Mouse (Mus musculus) granulocyte monocyte progenitor cell, adult 5-6 weeks (primary cell): ENCODE measurements around the gene Eif4h. TPM values are rescaled to one million over a fixed set of nuclear protein-coding genes. Genes with fewer than 3 reads are reported as not detected.
"Not testable (repeated sequence)": the region's sequence is repeated elsewhere in the genome, so short reads cannot be mapped to it uniquely, and the experiment has no call there.

ENCODE experiments used
- ATAC-seq: replicated peaks from 2 replicates; pipeline ENCODE4 v1.8.0; 2016; ENCODE audit warnings: mild to moderate bottlenecking, moderate TSS enrichment, inconsistent platforms; ENCODE audit not compliant: poor library complexity, severe bottlenecking
- total RNA-seq, 2 experiments: library from RNA; stranded (forward) in 1 of 2; stranded (reverse) in 1 of 2; fragments of 200-712, 200-1000 nt in 1 of 2; fragments of >200 nt in 1 of 2; fragmentation: Nextera tagmentation in 1 of 2; gene quantifications; 2 replicates each; pipeline ENCODE4 v1.2.3; 2014 to 2017

Eif4h gene
- total RNA-seq, 2 experiments from 2014 or later: 226 to 300 TPM

GRCm38 (mm10) chr5:134650926-134651325 is 11.6 kb upstream of the Eif4h start:
- peak; percentile 93 for ATAC-seq

- ATAC-seq: not testable (repeated sequence)
Measured at GRCm38 (mm10) chr5:134648976-134649375, 9.7 kb upstream of the Eif4h start.

- ATAC-seq: no peak
Measured at GRCm38 (mm10) chr5:134647394-134647793, 8.1 kb upstream of the Eif4h start.

- no peak for ATAC-seq
Measured at GRCm38 (mm10) chr5:134646461-134646860, 7.2 kb upstream of the Eif4h start.

- no peak for ATAC-seq
Measured at GRCm38 (mm10) chr5:134644643-134645118, 5.4 kb upstream of the Eif4h start.

- no peak for ATAC-seq
Measured at GRCm38 (mm10) chr5:134644121-134644520, 4.8 kb upstream of the Eif4h start.

- ATAC-seq: no peak
Measured at GRCm38 (mm10) chr5:134640371-134640770, 1.1 kb upstream of the Eif4h start.

GRCm38 (mm10) chr5:134638461-134639268 is 625 bp downstream of the Eif4h start:
- peak; percentile 7; the same call in 1 of the 2 replicates for ATAC-seq

- no peak for ATAC-seq
Measured at GRCm38 (mm10) chr5:134637820-134638367, 1.4 kb downstream of the Eif4h start.

GRCm38 (mm10) chr5:134632841-134633240 is 6.4 kb downstream of the Eif4h start:
- no peak for ATAC-seq

- no peak for ATAC-seq
Measured at GRCm38 (mm10) chr5:134630835-134631234, 8.5 kb downstream of the Eif4h start.

GRCm38 (mm10) chr5:134629508-134629907 is 9.8 kb downstream of the Eif4h start:
- ATAC-seq: no peak

GRCm38 (mm10) chr5:134622069-134622468 is 17.2 kb downstream of the Eif4h start:
- ATAC-seq: no peak

- ATAC-seq: peak; percentile 37
Measured at GRCm38 (mm10) chr5:134621099-134621640, 18.1 kb downstream of the Eif4h start.

- no peak for ATAC-seq
Measured at GRCm38 (mm10) chr5:134620457-134620856, 18.8 kb downstream of the Eif4h start.

GRCm38 (mm10) chr5:134617071-134617470 is 22.2 kb downstream of the Eif4h start:
- ATAC-seq: peak; percentile 40

- ATAC-seq: no peak; the same call in 1 of the 2 replicates
Measured at GRCm38 (mm10) chr5:134615780-134616179, 23.5 kb downstream of the Eif4h start.

- peak; percentile 53 for ATAC-seq
Measured at GRCm38 (mm10) chr5:134615380-134615779, 23.9 kb downstream of the Eif4h start.

- peak; percentile 36 for ATAC-seq
Measured at GRCm38 (mm10) chr5:134614802-134615201, 24.5 kb downstream of the Eif4h start, which contains the start of gene Lat2. TSS of gene Lat2 (minus strand) at chr5:134615025.

GRCm38 (mm10) chr5:134614296-134614695 is 25.0 kb downstream of the Eif4h start:
- peak; percentile 43 for ATAC-seq

- peak; percentile 47 for ATAC-seq
Measured at GRCm38 (mm10) chr5:134613727-134614126, 25.6 kb downstream of the Eif4h start.
